Mouse (Mus musculus) megakaryocyte progenitor cell, adult 5-6 weeks (primary cell): ENCODE data around the gene Olfr718-ps1. TPM values are rescaled to one million over a fixed set of nuclear protein-coding genes. Genes with fewer than 3 reads are reported as not detected.
"Not testable (repeated sequence)": the region's sequence is repeated elsewhere in the genome, so short reads cannot be mapped to it uniquely, and the experiment has no call there.

Source experiments
- ATAC-seq: replicated peaks from 2 replicates; pipeline ENCODE4 v1.8.0; 2016; ENCODE audit warnings: mild to moderate bottlenecking, moderate TSS enrichment, inconsistent platforms; ENCODE audit not compliant: poor library complexity
- total RNA-seq, 2 experiments: library from RNA; stranded (forward) in 1 of 2; stranded (reverse) in 1 of 2; fragments of 157-497, 149-512 nt in 1 of 2; fragments of 200-1000 nt in 1 of 2; gene quantifications; 2 replicates each; pipeline versions ENCODE4 v1.2.3 to v1.2.4; 2015 to 2017

Gene Olfr718-ps1
- total RNA-seq (2015) (not detected in 2 replicates), total RNA-seq (2017) (not detected in 2 replicates)

DNA sequence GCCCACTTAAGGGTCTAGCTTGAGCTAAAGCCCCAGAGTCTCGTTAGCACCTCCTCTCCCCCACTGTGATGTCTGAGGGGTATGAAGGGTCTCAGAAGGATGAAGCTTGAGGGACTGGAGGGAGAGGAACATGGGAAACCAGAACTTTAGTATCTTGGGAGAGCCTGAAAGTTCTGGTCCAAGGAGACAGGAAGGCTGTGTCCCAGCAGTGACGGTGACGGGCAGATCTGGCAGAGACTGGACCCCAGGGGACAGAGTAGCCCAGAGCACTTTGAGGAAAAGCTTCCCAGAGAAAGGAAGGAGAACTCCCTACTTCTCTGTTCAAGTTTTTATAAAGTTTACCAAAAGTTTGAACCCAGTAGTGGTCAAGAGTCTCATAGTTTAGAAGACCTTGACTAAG lies at the start of gene Olfr718-ps1:
TSS of gene Olfr718-ps1 (minus strand) at position 101 of the 400 bp plus-strand sequence.
- ATAC-seq: no peak

DNA sequence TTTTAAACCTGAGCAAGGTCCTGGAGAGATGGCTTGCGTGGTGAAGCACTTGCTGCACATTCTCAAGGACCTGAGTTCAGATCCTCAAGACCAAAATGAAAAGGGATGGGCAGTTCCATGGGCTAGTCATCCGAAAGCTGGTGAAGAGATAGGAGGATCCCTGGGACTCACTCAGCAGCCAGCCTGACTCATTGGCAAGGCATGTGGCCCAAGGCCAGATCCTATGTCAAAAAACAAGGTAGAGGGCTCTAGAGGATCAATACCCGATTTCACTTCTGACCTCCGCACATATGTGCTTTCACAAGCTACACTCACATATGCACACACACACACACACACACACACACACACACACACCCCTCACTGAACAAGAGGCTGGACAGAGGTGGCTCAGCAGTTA lies 49.1 kb upstream of the Olfr718-ps1 start:
- ATAC-seq: no peak

DNA sequence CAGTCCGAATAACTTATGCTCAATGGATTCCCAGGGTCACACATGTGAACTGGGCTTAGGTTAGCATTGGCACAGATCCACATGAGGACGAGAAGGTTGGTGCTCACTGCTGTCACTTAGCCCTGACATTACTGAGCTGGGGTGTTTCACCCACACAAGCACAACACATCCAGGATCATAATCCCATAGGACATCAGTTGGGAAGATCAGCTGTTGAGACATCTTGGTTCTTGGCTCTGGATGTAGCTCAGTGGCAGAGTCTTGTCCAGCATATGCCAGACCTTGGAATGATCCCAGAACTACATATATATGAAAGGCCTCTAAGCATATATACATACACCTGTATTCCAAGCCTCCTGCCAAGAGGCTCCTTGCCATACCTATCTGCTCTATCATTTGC lies 47.8 kb upstream of the Olfr718-ps1 start:
- ATAC-seq: no peak

DNA sequence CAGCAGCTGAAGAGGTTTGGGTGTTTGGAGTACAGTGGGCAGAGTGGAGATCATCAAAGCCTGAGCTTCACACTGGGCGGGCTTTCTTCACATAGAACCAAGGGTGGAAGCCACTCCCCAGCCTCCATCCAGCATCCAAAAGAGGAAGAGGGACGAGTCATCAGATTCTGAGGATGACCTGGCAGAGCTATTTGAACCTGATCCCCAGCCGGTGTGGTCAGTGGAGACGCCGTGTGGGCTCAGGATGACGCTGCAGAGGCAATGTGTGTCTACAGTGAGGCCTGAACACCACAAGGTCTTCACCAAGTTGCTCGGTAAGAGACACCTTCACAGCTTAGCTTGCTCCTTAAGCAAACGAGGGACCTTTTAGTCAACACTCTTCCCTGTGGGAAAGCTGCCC lies 47.4 kb upstream of the Olfr718-ps1 start:
- ATAC-seq: 0 out of 2 replicates have a peak, but pooled peaks have one; percentile 23

DNA sequence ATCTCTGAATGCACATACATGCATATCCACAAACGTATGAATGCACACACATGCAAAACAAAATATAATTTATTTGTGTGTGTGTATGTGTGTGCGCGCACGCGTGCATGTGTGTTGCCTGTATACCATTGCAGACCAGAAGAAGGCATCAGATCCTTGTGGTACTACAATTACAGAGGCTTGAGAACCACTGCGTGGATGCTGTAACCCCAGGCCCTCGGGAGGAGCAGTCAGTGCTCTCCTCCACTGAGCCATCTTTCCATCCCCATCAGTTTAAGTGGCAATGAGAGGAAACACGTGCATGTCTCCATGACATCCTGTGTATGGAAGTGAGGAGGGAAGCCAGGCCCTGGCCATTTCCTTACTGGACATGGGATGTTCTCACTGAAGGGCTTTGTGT lies 45.4 kb upstream of the Olfr718-ps1 start:
- no peak for ATAC-seq

DNA sequence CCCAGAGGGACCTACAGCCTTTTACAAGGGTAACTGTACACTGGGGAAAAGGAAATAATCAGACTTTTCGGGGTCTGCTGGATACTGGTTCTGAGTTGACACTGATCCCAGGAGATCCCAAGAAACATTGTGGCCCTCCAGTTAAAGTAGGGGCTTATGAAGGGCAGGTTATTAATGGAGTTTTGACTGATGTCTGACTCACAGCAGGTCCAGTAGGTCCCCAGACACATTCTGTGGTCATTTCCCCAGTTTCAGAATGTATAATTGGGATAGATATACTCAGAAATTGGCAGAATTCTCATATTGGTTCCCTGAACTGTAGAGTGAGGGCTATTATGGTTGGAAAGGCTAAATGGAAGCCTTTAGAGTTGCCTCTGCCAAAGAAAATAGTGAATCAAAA lies 40.6 kb upstream of the Olfr718-ps1 start:
- ATAC-seq: not testable (repeated sequence)

DNA sequence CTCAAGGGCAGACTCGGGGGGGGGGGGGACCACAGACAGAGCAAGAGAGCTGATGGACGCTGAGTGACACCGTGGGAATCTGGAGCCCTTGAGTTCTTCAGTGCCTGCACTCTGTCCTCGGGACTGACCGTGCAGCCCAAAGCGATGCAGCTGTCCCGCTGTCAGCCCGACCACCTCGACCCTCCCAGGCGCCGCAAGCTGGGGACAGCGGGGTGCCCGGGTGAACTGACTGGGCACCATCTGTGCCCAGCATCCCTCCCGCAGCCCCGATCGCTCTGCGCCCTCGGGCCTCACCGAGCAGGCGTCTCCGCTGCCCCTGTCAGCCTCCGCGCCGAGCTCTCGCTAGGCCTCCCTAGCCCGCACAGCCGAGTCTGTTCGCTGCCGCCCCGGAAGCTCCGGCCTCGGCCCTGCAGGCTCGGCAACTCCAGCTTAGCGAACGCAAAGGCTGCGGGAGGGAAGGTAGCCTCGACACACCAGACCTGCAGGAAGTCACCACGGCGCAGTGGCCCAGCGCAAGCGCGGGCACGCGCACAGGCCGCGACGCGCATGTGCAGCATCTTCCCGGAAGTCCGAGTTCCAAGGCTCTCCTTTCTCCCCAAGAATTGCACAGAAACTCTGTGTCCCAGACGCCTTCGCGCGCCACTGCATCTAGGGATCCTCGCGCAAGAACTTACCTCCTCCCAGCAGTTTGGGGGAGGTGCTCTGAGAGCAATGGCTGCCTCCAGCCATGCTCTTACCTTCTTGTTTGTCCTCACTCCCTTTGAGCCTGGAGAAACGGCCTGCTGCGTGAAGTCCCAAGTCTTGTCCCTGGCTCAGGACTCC lies 33.1 kb upstream of the Olfr718-ps1 start, which contains the start of the genes Rbak and Spdye4b:
TSS of gene Rbak (minus strand) at position 521 of the 822 bp plus-strand sequence.
TSS of gene Spdye4b (plus strand) at position 763 of the 822 bp plus-strand sequence.
- ATAC-seq: peak; percentile 94

DNA sequence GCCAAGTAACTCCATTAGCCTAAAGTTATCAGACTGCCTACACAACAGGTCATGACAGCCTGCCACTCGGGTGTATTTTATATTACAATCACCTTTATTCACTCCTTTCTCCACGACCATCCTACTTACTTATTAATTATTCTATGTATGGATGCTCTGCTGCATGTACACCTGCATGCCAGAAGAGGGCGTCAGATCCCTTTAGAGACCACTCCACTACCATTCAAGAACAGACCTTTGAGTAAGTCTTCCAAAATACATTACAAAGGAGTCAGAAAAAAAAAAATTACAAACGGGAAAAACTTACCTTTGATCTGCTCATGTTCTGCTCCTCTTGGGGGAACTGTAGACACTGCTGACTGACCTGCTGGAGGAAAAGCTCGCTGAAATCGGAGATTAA lies 31.8 kb upstream of the Olfr718-ps1 start:
- ATAC-seq: 0 out of 2 replicates have a peak, but pooled peaks have one; percentile 15

DNA sequence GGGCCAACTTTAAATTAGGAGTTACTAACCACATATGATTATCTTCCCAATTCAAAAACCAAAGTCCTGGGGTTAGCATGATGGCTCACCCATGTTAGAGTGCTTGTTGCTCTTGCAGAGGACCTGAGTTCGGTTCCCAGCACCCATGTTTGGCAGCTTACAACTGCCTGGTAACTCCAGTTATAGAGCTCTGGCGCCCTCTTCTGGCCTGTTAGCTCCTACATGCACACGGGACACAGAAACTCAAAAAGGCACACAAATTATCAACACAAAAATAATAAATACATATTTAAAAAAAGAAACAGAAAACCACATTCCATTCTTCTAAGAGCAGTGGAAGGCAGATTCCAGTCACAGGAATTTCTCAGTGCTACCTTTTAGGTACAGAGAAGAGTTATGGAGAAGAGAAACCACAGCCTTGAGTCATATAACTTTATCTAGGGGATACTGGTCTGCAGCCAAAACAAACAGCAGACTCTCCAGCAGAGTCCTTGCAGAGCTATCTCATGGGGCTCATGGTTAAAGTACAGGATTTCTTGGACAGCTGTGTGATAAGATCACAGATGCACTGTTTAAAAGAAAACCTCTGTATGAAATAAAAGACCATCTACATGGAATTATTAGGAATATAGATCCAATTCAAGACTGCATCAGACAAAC lies 30.3 kb upstream of the Olfr718-ps1 start:
- no peak for ATAC-seq

DNA sequence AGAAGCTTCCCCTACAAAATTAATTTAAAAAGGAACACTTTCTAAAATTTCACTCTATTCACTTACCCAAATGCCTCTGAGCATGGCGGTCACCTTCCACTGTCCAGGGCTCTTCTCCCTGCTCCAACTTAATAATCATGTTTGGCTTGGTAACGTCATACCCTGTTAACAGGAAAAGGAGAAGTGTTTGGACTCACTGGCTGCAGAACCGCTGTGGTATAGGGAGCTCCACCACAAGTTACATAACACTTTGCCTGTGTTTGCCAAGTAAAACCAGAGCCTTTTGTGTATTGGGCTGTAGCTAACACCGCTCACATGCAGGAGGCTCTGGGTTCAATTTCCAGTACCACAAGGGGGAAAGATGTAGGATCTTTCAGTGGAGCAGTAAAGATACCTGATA lies 28.6 kb upstream of the Olfr718-ps1 start:
- peak; percentile 55 for ATAC-seq

DNA sequence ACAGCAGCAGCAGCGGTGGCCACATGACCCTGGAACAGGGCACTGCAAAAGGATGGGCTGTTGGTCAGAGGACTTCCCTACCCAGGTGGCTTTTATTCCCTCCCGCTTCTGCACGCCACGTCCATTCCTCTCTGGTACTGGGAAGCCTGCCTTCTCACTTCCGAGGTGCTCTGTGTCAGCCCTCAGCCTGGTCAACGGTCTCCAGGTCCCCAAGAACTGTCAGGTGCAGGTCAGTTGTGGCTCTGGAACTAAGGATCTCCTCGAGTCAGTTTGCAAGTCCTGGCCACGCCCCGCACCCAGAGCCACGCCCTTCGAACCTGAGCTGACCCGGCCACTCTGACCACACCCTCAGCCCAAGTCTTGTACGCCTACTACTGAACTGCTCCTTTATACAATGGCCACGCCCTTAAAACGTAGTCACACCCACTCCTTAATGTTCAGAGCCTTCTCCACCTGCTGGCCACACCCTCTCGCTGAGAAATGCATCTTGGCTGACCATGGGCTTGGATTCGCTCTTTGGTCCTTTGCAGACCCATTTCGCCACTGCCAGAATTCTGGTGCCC lies 18.2 kb upstream of the Olfr718-ps1 start:
- peak; percentile 95 for ATAC-seq

DNA sequence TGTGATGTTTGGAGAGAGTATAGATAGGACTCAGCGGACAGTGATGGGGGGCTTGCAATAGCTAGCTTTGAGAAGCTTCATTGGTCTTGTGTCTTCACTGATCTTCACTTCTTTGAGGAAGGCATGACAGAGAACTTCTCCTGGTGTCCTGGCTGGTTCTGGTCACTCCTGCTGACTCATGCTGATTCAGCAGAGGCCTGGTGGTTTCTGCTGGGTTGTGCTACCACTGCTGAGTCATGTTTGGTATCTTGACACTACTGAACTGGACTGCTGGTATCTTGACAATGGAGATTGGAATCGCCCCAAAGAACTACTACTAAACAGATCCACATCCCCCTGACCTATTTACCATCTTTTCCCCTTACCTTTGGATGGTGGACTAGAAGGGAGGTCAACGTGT lies 8.2 kb upstream of the Olfr718-ps1 start:
- ATAC-seq: no peak

DNA sequence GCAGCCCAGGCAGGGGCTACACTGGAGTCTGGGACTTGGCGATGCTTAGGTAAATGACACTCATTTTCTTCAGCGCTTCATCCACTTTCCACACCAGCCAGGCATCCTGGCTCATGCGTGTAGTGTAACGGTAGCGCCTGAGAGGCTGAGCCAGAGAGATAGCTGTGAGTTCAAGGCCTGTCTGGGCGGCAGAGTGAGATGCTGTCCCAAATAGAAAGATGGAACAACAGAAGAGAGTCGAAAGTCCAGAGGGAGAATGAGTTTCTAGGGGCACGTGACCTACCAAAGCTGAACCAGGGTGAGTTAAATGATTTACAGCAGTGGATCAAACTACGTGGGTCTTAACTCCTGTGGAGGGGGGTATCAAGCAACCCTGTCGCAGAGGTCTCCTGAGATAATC lies 6.4 kb upstream of the Olfr718-ps1 start:
- no peak for ATAC-seq

DNA sequence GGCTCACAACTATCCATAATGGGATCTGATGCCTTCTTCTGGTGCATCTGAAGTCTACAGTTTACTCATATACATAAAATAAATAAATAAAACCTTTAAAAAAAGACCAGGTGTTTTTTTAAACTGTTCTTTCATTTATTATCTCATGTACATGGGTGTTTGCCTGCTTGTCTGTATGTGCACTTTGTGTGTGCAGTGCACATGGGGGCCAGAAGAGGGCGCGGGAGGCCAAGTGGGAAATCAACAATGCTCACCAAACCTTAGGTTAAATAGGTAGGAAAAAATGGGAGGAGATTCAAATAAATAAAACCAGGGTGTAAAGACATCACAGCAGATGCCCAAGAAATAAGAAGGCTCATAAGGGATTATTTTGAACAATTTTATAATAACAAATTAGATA lies 2.7 kb upstream of the Olfr718-ps1 start:
- ATAC-seq: no peak

DNA sequence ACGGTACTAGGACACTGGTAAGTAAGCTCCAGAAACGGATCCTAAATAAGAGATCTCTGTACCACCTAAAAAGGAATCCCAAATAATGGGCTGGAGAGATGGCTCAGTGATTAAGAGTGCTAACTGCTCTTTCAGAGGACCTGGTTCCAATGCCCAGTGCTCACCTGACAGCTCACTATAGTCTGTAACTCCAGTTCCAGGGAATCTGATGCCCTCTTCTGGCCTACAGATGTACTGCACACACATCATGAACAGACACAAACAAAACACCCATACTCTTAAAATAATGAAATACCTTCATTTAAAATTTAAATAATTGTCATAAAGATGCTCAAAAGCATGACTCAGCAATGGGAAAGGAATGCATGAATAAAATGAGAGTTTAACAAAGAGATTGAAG lies 2.2 kb upstream of the Olfr718-ps1 start:
- ATAC-seq: no peak

DNA sequence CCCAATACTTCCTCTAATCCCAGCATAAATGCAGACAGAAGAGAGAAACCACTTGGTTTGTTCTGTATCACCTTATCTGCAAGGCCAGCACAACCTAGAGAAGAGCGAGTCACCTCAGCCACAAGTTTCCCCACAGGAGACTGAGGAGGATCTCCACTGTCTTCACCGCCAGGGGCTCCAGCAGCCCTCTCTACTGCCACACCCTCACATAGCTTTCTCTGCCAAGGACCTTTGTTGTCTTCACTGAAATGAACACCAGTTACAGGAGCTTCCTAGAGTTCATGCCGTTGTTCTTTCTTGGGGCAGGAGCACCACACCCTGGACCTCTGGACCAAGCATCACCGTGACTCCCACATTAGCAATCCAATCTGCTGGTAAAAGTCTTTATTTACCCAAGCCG lies 1.3 kb upstream of the Olfr718-ps1 start:
- ATAC-seq: no peak

DNA sequence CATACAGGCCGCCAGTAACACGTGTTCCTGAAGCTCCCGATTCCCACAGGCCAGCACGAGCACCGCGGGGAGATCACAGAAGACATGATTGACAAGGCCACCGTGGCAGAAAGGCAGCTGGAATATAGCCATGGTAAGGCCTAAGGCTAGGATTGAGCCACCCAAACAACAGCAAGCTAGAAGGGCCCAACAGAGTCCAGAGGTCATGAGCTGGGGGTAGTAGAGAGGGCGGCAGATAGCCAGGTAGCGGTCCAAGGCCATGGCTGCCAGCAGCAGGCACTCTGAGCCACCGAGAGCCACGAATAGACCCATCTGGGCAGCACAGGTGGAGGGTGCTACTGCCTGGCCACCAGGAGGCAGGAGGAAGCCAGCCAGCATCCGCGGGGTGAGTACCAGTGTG lies 9.8 kb downstream of the Olfr718-ps1 start:
- no peak for ATAC-seq

DNA sequence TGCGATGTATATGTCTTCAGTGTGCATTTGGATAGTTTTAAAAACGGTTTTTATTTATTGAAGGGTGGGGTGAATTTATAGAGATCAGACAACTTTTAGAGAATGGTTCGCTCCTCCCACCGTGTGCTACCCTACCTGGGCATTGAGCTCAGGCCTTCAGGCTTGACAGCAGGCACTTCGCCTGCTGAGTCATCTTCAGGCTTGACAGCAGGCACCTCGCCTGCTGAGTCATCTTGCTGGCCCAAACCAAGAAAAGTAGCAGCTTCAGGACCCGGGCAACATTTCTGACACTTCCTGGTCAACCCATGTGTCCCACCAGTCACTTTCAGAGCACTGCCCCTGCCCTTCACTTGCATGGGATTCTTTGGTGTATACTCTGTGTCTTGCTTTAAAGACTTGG lies 12.3 kb downstream of the Olfr718-ps1 start:
- no peak; the same call in 1 of the 2 replicates for ATAC-seq

DNA sequence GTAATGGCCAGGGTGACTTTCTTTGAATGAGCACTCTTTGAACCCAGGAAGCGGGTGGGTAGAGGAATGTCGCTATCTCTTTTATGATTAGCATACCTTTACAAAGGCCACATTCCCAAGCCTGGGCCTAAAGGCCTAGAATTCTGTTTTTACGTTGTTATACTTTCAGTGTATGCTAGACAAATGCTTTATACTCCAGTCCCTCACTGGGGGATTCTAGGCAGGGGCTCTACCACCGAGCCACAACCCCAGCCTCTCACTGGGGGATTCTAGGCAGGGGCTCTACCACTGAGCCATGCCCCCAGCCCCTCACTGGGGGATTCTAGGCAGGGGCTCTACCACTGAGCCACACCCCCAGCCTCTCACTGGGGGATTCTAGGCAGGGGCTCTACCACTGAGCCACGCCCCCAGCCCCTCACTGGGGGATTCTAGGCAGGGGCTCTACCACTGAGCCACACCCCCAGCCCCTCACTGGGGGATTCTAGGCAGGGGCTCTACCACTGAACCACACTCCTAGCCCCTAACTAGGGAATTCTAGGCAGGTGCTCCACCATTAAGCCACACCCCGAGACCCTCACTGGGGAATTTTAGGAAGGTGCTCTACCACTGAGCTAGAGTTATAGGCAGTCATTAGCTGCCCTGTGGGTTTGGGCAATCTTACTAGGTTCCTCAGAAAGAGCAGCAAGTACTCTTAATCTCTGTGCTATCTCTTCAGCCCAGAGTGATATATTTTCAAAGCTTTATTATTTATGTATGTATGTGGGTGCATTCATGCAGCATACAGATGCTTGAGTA lies 13.0 kb downstream of the Olfr718-ps1 start:
- not testable (repeated sequence) for ATAC-seq

DNA sequence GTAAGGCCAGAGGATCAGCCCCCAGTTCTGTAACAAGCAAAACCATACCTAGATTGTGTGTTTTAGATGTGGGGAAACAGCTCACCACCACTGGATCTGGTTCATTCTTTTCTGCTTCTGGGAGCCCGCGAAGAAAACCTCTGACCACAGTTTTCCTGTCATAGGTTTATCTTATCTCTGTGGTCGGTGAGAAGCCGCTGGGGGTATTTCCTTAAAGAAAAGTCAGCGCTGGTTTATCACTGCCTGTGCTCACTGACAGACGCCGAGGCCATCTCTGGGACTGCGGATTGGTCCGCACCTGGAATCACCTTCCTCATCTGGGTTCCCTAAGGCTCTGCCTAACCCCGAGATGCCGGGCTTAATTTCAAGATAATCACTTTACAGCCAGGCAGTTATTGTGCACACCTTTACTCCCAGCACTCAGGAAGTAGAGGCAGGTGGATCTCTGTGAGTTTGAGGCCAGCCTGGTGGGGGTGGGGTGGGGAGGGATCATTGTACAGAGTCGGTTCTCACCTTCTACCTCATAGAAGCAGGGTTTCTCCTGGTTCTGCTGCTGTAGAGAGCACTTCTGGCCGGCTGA lies 14.4 kb downstream of the Olfr718-ps1 start:
- peak; percentile 66 for ATAC-seq

DNA sequence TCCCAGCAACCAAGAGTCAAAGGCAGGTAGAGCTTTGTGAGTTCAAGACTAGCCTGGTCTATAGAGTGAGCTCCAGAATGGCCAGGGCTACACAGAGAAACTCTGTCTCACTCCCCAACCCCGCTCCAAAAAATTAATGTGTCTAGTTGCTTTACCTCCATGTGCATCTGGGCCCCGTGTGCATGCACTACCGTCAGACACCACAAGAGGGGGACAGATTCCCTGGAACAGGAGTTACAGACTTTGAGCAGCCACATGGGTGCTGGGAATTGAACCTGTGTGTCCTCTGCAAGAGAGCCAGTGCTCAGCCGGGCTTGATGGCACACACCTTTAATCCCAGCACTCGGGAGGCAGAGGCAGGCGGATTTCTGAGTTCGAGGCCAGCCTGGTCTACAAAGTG lies 17.0 kb downstream of the Olfr718-ps1 start:
- ATAC-seq: peak; percentile 74
